Mouse (Mus musculus) midbrain, postnatal 0 days (tissue): Measurements from ENCODE around the gene Arid4a. TPM values are rescaled to one million over a fixed set of nuclear protein-coding genes. Genes with fewer than 3 reads are reported as not detected.

ENCODE experiments used
- ATAC-seq: fragments of 200-750 bp; cut with Nextera tagmentation; 2 replicates; pipeline ENCODE4 v1.8.0; 2017; ENCODE audit warnings: moderate number of reproducible peaks, mild to moderate bottlenecking, moderate TSS enrichment, moderate library complexity; ENCODE audit not compliant: low FRiP score
- DNase-seq: peaks from one replicate; pipeline ENCODE4 v3.0.0-alpha.2; 2015; ENCODE audit warnings: low spot score
- H3K27ac ChIP-seq: fragments of 300-500 bp; sonication (generic); 2 replicates; pipeline ENCODE4 v1.5.1; 2014; ENCODE audit warnings: low read depth, mild to moderate bottlenecking, low read length, mixed read lengths
- H3K27me3 ChIP-seq: fragments of 300-500 bp; sonication (generic); 2 replicates; pipeline ENCODE4 v1.6.1; 2014; ENCODE audit warnings: low read length, control low read depth, mixed read lengths; ENCODE audit not compliant: insufficient read depth
- H3K36me3 ChIP-seq: fragments of 300-500 bp; sonication (generic); 2 replicates; pipeline ENCODE4 v1.6.1; 2014; ENCODE audit warnings: low read length, control low read depth, mixed read lengths; ENCODE audit not compliant: insufficient read depth
- H3K4me1 ChIP-seq: fragments of 300-500 bp; sonication (generic); 2 replicates; pipeline ENCODE4 v1.6.1; 2014; ENCODE audit warnings: mild to moderate bottlenecking, control low read depth, antibody characterized with exemption, low read length, mixed read lengths; ENCODE audit not compliant: insufficient read depth
- H3K4me2 ChIP-seq: fragments of 300-500 bp; sonication (generic); 2 replicates; pipeline ENCODE4 v1.6.1; 2014; ENCODE audit warnings: low read depth, mild to moderate bottlenecking, low read length, mixed read lengths; ENCODE audit not compliant: poor library complexity, severe bottlenecking
- H3K4me3 ChIP-seq: fragments of 300-500 bp; sonication (generic); 2 replicates; pipeline ENCODE4 v1.5.1; 2014; ENCODE audit warnings: low read depth, mild to moderate bottlenecking, low read length, moderate library complexity
- H3K9ac ChIP-seq: fragments of 300-500 bp; sonication (generic); replicated peaks from 2 replicates; pipeline ENCODE4 v1.6.1; 2014; ENCODE audit warnings: mild to moderate bottlenecking, low read length, moderate library complexity, mixed read lengths; ENCODE audit not compliant: poor library complexity, severe bottlenecking
- H3K9me3 ChIP-seq: fragments of 300-500 bp; sonication (generic); 2 replicates; pipeline ENCODE4 v1.6.1; 2016; ENCODE audit warnings: low read length, control low read depth
- CTCF ChIP-seq: IDR thresholded peaks from 2 replicates; pipeline ENCODE4 v1.5.1; 2016; ENCODE audit warnings: antibody characterized with exemption, mild to moderate bottlenecking
- WGBS: fragments of 180-500 bp; shearing (Covaris S2); extraction: QIAGEN DNeasy Blood & Tissue Kit; methylation state at CpG from one replicate; pipeline ENCODE4 v1.1.7; 2014; 5-methylcytosine and 5-hydroxymethylcytosine counted together
- polyA plus RNA-seq: library from polyadenylated mRNA; unstranded; fragments of >200 nt; fragmentation: Nextera tagmentation; extraction: Ambion mirVana; gene quantifications from 2 replicates; pipeline ENCODE4 v1.2.1, GENCODE M21; 2015
- total RNA-seq: library from RNA; depleted of rRNA; stranded (reverse); fragments of >200 nt; gene quantifications from 2 replicates; pipeline ENCODE4 v1.2.3, GENCODE M21; 2014

The Arid4a gene
- total and polyA plus RNA-seq, 2 experiments from 2014 or later: 11.0 to 43.4 TPM

DNA sequence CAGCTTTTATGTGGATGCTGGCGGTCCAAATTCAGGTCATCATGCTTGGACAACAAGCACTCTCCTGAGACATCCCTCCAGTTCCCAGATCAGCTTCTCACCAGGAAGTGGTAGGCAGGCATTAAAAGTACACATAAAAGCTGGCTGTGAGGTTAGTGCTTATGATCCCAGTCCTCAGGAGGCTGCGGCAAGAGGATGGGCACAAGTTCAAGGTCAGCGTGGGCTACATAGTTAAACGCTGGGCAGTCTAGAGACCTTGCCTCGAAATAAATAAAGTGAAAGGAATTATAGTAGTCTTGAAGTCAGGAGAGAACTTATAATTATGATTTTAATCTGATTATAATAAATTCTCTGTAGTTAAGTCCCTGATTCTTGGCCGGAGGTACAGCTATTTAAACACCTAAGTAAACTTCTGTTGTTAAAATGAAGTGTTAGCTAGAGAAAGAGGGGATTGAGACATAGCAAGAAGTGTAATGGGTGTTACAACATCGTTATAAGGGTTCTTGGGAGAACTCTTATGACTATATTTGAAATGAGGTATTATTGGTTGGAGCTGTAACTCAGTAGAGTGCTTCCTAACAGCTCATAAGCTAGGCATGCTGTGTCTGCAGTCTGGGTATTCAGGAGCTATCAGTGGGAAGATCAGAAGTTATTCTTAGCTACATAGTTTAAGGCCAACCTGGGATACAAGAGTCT, 30.8 kb upstream of the Arid4a start:
- WGBS: 94% methylated on average over 7 of the region's 7 CpGs
- peaks cover 41% of the 10 kb centered on the region for H3K36me3 ChIP-seq
- no peak overlapping the region for H3K4me2 ChIP-seq
- no peak overlapping the region for H3K27ac ChIP-seq
- ATAC-seq (no peak), DNase-seq (no peak)
- no peaks in the 10 kb centered on the region for H3K27me3 ChIP-seq
- no peak overlapping the region for H3K9ac ChIP-seq
- no peak for TF ChIP-seq CTCF
- H3K4me3 ChIP-seq: no peak overlapping the region
- H3K4me1 ChIP-seq: no peaks in the 10 kb centered on the region
- H3K9me3 ChIP-seq: no peaks in the 10 kb centered on the region

DNA sequence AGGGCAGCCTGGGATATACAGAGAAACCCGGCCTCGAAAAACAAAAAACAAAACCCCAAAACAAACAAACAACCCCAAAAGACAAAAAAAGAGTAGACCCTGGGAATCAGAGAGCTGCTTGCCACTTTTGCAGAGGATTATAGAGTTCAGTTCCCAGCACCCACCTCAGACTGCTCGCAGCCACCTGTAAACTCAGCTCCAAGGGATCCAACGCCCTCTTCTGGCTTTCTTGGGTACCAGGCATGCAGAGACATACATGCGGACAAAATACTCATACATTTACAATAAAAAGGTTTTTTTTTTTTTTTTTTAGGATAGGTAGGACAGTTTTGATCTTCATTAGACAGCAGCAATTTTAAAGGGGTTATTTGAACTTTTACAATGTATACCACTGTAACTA, 18.6 kb upstream of the Arid4a start:
- H3K27ac ChIP-seq: no peak overlapping the region
- no peak overlapping the region for H3K4me3 ChIP-seq
- WGBS: 87% methylated on average over 5 of the region's 5 CpGs
- H3K4me2 ChIP-seq: no peak overlapping the region
- ATAC-seq: no peak
- no peaks in the 10 kb centered on the region for H3K27me3 ChIP-seq
- H3K36me3 ChIP-seq: peaks cover 8% of the 10 kb centered on the region
- TF ChIP-seq CTCF: no peak; the same call in 1 of the 2 replicates
- no peaks in the 10 kb centered on the region for H3K9me3 ChIP-seq
- DNase-seq: no peak
- H3K4me1 ChIP-seq: no peaks in the 10 kb centered on the region
- H3K9ac ChIP-seq: no peak overlapping the region

DNA sequence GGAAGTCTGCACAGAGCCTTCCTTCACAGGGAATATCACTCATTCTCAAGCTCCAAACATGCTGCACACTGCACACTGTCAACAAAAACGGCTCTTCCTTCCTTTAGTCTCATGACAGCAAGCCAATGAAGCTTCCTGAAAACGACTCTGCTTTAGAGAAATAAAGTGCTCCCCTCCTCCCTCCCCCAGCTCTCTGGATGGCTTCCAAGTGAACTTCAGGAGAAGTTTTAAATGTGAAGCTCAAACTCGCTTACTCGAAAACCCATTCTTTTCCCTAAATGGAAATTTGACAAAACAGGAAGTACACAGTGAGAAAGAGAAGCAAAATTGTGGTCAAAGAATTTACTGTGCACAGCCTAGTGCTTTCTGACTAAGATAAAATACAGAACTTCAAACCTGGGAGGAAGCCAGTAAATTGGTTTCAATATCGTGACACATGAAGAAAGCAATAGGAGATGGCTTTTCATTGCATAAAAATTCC, 16.3 kb upstream of the Arid4a start:
- Histone ChIP-seq H3K27ac (no peak overlapping the region), H3K27me3 (no peaks in the 10 kb centered on the region), H3K4me3 (no peak overlapping the region), H3K9me3 (no peaks in the 10 kb centered on the region), H3K4me1 (no peaks in the 10 kb centered on the region), H3K9ac (no peak overlapping the region), H3K4me2 (no peak overlapping the region), H3K36me3 (peaks cover 10% of the 10 kb centered on the region)
- no peak for ATAC-seq
- peak; percentile 49 for DNase-seq
- 54% methylated on average over 5 of the region's 5 CpGs for WGBS
- TF ChIP-seq CTCF: no peak

DNA sequence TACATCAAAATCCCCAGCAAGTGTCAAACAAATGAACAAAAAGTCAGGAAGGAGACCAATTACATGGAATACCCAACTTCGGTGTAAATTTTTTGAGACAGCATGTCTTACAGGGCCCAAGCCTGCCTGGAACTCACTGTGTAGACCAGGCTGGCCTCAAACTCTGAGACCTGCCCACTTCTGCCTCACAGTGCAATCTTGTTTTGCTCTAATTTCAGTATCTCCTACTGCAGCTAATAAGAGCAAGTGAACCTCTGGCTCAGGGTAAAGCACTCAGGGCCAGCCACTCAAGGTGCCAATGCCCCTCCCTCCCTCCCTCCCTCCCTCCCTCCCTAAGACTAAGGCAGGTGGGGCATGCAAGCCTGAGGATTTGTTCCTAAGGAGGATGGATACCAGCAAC, 15.4 kb upstream of the Arid4a start:
- Histone ChIP-seq H3K4me2 (no peak overlapping the region), H3K9me3 (no peaks in the 10 kb centered on the region), H3K4me3 (no peak overlapping the region), H3K36me3 (peaks cover 18% of the 10 kb centered on the region), H3K4me1 (no peaks in the 10 kb centered on the region), H3K27ac (no peak overlapping the region), H3K27me3 (no peaks in the 10 kb centered on the region), H3K9ac (no peak overlapping the region)
- WGBS: 90% methylated on average over 1 of the region's 1 CpGs
- DNase-seq: no peak
- ATAC-seq: no peak
- TF ChIP-seq CTCF: no peak

DNA sequence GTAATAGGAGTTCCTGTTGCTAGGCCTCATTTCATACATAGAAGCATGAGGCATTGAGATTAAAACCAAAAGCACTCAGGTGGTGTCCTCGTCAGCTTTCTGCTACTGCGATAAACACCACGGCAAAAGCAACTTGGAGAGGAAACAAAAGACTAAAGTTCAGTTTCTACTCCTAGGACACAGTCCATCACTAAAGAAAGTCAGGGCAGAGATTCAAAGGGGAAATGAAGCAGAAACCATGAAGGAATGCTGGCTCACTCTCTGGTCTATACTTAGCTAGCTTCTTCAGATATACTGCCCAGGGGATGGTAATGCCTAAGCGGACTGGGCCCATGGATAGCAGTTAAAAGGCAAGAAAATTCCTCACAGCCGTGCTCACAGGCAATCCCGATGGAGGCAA, 14.3 kb upstream of the Arid4a start:
- Histone ChIP-seq H3K27me3 (no peaks in the 10 kb centered on the region), H3K9ac (no peak overlapping the region), H3K36me3 (peaks cover 20% of the 10 kb centered on the region), H3K27ac (no peak overlapping the region), H3K4me3 (no peak overlapping the region), H3K4me1 (no peaks in the 10 kb centered on the region), H3K9me3 (no peaks in the 10 kb centered on the region), H3K4me2 (no peak overlapping the region)
- 72% methylated on average over 6 of the region's 6 CpGs for WGBS
- peak; percentile 9 for DNase-seq
- no peak for ATAC-seq
- TF ChIP-seq CTCF: no peak

DNA sequence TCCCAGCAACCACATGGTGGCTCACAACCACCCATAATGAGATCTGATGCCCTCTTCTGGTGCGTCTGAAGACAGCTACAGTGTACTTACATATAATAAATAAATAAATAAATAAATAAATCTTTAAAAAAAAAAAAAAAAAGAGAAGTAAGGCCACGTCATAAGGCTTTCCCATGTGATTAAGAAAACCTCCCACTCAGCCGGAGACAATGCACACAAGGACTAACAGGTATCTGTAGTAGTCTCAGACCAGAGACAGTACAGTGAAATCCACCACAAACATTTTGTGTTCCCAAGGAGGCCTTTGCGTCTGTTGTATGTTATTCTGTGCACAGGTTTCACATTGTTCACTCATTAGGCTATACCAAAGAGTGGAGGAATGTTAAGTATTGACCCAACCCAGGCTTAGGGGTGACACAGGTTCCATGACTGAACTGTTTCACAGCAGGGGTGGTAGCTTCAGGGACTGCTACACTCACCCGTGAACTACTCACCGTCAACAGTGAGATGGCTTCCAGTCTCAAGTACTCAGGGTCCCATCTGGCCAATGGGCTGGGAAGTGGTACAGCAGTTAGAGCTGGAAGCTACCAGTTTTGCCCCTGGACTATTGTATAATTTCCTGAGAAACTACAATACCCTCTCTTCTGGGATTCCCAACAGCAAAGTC, 11.9 kb upstream of the Arid4a start:
- H3K27ac ChIP-seq: no peak overlapping the region
- H3K4me2 ChIP-seq: no peak overlapping the region
- no peaks in the 10 kb centered on the region for H3K27me3 ChIP-seq
- no peak for TF ChIP-seq CTCF
- no peak overlapping the region for H3K4me3 ChIP-seq
- ATAC-seq (no peak), DNase-seq (no peak)
- H3K9me3 ChIP-seq: no peaks in the 10 kb centered on the region
- peaks cover 31% of the 10 kb centered on the region for H3K36me3 ChIP-seq
- H3K9ac ChIP-seq: no peak overlapping the region
- no peaks in the 10 kb centered on the region for H3K4me1 ChIP-seq
- 92% methylated on average over 5 of the region's 6 CpGs for whole genome bisulfite sequencing
